Mouse (Mus musculus) inflammation-experienced regulatory T-cells, adult 16 weeks (primary cell): Measurements from ENCODE around the gene Myo6. TPM values are rescaled to one million over a fixed set of nuclear protein-coding genes. Genes with fewer than 3 reads are reported as not detected.

Source experiments
- polyA plus RNA-seq: library from polyadenylated mRNA; unstranded; fragments of 100-300 nt; shearing (Covaris generic); gene quantifications from one replicate; pipeline ENCODE4 v1.2.1, GENCODE M21; 2017

Gene Myo6
- polyA plus RNA-seq = 17.5 TPM

DNA sequence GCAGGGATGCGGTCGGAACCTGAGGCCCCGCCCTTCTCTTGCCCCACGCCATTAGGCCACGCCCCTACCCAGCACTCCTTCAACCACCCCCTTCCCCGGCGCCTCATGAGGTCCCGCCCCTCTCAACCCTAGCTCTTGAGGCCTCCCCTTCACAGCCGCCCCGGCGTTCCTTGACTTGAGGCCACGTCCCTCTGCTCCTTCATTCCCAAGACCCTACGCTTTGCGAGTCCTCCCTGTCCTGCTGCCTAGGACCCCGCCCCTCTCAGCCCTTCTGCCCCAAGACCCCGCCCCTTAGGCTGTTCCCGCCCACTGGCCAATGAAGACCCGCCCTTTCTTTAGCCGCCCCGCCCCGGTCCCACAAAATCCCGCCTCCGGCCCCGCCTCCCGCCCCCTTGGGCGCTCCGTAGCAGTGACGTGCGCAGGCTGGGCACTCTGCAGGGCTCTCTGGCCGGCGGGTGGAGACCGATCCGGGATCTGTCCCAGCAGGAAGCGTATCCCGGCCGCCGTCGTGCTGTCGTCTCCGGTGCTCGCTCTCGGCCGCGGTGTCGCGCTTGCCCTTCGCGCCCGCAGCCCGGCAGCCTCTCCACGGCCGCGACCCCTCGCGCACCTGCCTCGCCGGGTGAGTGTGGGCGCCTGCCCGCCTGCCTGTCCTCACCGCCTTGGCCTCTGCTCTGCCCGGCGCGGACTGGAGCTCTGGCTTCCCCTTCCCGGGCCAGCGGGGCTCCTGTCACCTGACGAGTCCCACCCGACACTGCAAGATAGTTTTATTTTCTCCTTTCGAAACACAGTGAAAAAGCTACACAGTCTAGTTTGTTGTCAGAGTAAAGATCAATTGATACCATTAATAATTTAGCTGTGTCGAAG lies at the start of gene Myo6:
Gene Myo6, plus strand, starts transcription at position 421 of the 864 bp plus-strand sequence.

Other genes starting within 250 kb of the Myo6 start
- gene Filip1, start 152.2 kb upstream of the Myo6 start, polyA plus RNA-seq = 1.0 TPM
- 35.6 TPM for gene Senp6, start 98.1 kb upstream of the Myo6 start, polyA plus RNA-seq